Mouse (Mus musculus): ENCODE measurements around the gene 9930111J21Rik2.

DNA sequence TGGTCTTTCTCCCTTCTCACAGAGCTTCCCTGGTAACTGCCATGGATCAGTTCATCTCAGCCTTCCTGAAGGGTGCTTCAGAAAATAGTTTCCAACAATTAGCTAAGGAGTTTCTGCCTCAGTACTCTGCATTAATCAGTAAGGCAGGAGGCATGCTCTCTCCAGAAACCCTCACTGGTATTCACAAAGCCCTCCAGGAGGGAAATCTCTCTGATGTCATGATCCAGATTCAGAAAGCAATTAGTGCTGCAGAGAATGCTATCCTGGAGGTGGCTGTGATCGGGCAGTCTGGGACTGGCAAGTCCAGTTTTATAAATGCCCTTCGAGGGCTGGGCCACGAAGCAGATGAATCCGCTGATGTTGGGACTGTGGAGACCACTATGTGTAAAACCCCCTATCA is 44.3 kb upstream of the 9930111J21Rik2 start:
- TF ChIP-seq POLR2A (IDR thresholded peaks at IDR 0.05; ENCODE audit: borderline replicate concordance, extremely low read depth, insufficient read depth, insufficient read length, poor library complexity, severe bottlenecking) (no peak), CTCF (IDR thresholded peaks at IDR 0.05; ENCODE audit: borderline replicate concordance, extremely low read depth, insufficient read depth, insufficient read length) (no peak)
